ENCODE assay signal across 16 mouse cellular contexts in the genomic region with DNA sequence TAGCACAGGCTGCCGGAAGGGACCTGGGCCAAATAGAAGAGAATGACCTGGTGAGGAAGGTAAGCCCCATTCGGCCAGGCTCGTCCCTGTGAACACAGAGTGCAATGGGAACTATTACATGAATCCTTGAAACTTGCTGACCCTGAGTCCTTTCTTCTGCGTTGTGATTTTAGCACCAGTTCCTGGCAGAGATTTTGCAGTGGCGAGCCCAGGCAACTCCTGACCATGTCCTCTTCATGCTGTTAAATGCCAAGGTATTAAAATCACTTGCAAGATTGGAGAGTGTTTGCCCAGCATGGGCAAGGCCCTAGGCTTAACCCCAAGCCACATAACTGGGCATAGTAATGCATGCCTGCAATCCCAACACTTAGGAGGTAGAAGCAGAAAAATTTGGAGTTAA.
"Had no signal": no experiment of that assay in that cellular context is flagged by ENCODE, and none has a peak within 500 bp of the region (broad histone marks: within the 10 kb centered on the region; RNA-seq: fewer than 3 reads in every experiment).

No protein-coding gene starts in this region.

- DNase-seq: kidney, adult 9 months; kidney, postnatal 10 days; kidney, postnatal 4 days; left cerebral cortex, postnatal 4 days; lung, postnatal 4 days; midbrain, embryonic 14.5 days; right cerebral cortex, adult 18-20 months; right cerebral cortex, postnatal 25 days; spleen, adult 18-20 months; thymus, postnatal 36 days had no signal

- H3K9ac ChIP-seq: limb, embryonic 13.5 days; liver, embryonic 14.5 days; neural tube, embryonic 15.5 days had no signal

- H3K9me3 ChIP-seq: limb, embryonic 13.5 days; midbrain, embryonic 10.5 days; neural tube, embryonic 15.5 days had no signal

- H3K4me3 ChIP-seq: layer of hippocampus, adult 2 months; limb, embryonic 13.5 days; midbrain, embryonic 10.5 days; myocyte; neural tube, embryonic 15.5 days had no signal

- H3K27ac ChIP-seq: limb, embryonic 13.5 days; liver, embryonic 14.5 days; midbrain, embryonic 10.5 days; neural tube, embryonic 15.5 days had no signal

- H3K4me1 ChIP-seq: limb, embryonic 13.5 days; midbrain, embryonic 10.5 days; neural tube, embryonic 15.5 days had no signal

- H3K4me2 ChIP-seq: limb, embryonic 13.5 days; neural tube, embryonic 15.5 days had no signal

- H3K27me3 ChIP-seq: limb, embryonic 13.5 days; neural tube, embryonic 15.5 days had no signal
